Mouse (Mus musculus): Measurements from ENCODE around the gene Dlx2. TPM values are rescaled to one million over a fixed set of nuclear protein-coding genes. Genes with fewer than 3 reads are reported as not detected.

Gene Dlx2
- polyA plus RNA-seq, 1 experiment: not detected

DNA sequence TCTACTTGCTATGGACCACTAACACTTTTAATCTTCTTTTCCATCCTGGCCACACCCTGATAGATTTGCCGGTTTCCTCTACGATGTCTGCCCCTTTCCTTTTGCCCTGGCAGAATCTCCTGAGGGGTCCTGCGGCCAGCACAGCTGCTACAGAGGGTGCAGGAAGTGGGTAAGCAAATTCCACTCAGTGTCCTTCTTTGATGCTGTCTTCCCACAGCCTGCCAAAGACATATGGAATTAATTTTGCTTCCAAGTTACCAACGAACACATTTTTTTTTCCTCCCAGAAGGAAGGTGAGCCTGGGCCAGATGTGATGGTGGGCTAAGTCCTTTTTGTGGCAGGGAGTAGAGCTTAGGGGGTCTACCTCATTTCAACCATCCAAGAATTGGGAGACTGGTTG, 27.2 kb upstream of the Dlx2 start:
- no peaks in the 10 kb centered on the region; the same call in 1 of the 2 replicates for H3K9me3 ChIP-seq (replicated peaks; ENCODE audit: control insufficient read depth, insufficient read depth, low read length, poor library complexity, severe bottlenecking)
- no peak for TF ChIP-seq EP300 (IDR thresholded peaks at IDR 0.05; ENCODE audit: insufficient read depth, low read depth, low read length)
- TF ChIP-seq POLR2A (IDR thresholded peaks at IDR 0.05; ENCODE audit: insufficient read depth, low read length): no peak
- TF ChIP-seq CTCF (IDR thresholded peaks at IDR 0.05; ENCODE audit: low read depth, low read length): no peak
- H3K9ac ChIP-seq (ENCODE audit: low read depth, poor library complexity, severe bottlenecking): no peak overlapping the region
- no peaks in the 10 kb centered on the region for H3K4me1 ChIP-seq (ENCODE audit: control insufficient read depth, insufficient read depth, low read length)
- no peaks in the 10 kb centered on the region for H3K27me3 ChIP-seq (ENCODE audit: control insufficient read depth, insufficient read depth, low read length, poor library complexity, severe bottlenecking)
- no peak overlapping the region for H3K4me3 ChIP-seq (ENCODE audit: low read depth, low read length)
- H3K36me3 ChIP-seq (ENCODE audit: control insufficient read depth, insufficient read depth, low read length, poor library complexity, severe bottlenecking): no peaks in the 10 kb centered on the region
- no peak overlapping the region for H3K27ac ChIP-seq (ENCODE audit: insufficient read depth, low read length)

DNA sequence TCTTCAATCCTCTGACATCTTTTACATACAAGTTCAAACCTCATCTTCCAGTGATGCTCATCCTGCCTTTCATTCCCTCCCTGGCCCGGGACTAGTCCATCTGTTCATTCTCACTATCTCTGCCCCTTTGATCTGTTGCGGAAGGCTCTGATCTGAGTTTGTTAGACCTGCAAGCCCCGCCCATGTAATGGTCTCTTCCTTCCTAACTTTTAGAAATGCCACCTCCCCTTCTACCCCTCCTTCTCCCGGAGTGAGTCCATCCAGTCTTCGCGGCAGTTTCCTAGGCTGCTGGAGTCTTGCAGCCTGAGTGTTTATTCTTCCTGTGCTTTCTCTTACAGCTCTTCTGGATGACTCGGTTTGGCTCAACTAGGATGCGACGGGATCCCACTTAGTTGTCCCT, 19.9 kb upstream of the Dlx2 start:
- no peak for TF ChIP-seq EP300 (IDR thresholded peaks at IDR 0.05; ENCODE audit: insufficient read depth, low read depth, low read length)
- TF ChIP-seq CTCF (IDR thresholded peaks at IDR 0.05; ENCODE audit: low read depth, low read length): no peak
- no peak for TF ChIP-seq POLR2A (IDR thresholded peaks at IDR 0.05; ENCODE audit: insufficient read depth, low read length)
- no peak overlapping the region for H3K9ac ChIP-seq (ENCODE audit: low read depth, poor library complexity, severe bottlenecking)
- no peaks in the 10 kb centered on the region for H3K27me3 ChIP-seq (ENCODE audit: control insufficient read depth, insufficient read depth, low read length, poor library complexity, severe bottlenecking)
- H3K27ac ChIP-seq (ENCODE audit: insufficient read depth, low read length): no peak overlapping the region
- H3K9me3 ChIP-seq (replicated peaks; ENCODE audit: control insufficient read depth, insufficient read depth, low read length, poor library complexity, severe bottlenecking): no peaks in the 10 kb centered on the region
- no peaks in the 10 kb centered on the region for H3K4me1 ChIP-seq (ENCODE audit: control insufficient read depth, insufficient read depth, low read length)
- no peaks in the 10 kb centered on the region for H3K36me3 ChIP-seq (ENCODE audit: control insufficient read depth, insufficient read depth, low read length, poor library complexity, severe bottlenecking)
- no peak overlapping the region for H3K4me3 ChIP-seq (ENCODE audit: low read depth, low read length)

DNA sequence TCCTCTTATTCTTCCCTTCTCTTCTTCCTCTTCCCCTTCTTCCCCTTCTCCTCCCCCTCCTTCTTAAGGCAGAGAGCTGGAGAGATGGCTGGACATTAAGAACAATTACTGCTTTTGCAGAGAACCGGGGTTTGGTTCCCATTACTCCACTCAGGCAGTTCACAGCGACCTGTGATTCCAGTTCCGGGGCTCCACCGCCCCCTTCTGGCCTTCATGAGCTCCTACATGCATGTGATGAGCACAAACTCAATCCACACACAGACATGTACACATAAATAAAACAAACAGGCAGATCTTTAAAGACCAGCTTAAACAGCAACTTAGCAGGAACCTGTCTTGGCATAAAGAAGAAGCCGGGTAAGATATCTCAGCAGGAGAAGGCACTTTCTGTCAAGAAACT, 9.5 kb upstream of the Dlx2 start:
- no peak overlapping the region for H3K9ac ChIP-seq (ENCODE audit: low read depth, poor library complexity, severe bottlenecking)
- no peaks in the 10 kb centered on the region; the same call in 1 of the 2 replicates for H3K27me3 ChIP-seq (ENCODE audit: control insufficient read depth, insufficient read depth, low read length, poor library complexity, severe bottlenecking)
- H3K9me3 ChIP-seq (replicated peaks; ENCODE audit: control insufficient read depth, insufficient read depth, low read length, poor library complexity, severe bottlenecking): peaks cover 3% of the 10 kb centered on the region; the same call in 1 of the 2 replicates
- no peak overlapping the region for H3K27ac ChIP-seq (ENCODE audit: insufficient read depth, low read length)
- TF ChIP-seq EP300 (IDR thresholded peaks at IDR 0.05; ENCODE audit: insufficient read depth, low read depth, low read length): no peak
- TF ChIP-seq POLR2A (IDR thresholded peaks at IDR 0.05; ENCODE audit: insufficient read depth, low read length): no peak
- TF ChIP-seq CTCF (IDR thresholded peaks at IDR 0.05; ENCODE audit: low read depth, low read length): peak; percentile 47
- H3K36me3 ChIP-seq (ENCODE audit: control insufficient read depth, insufficient read depth, low read length, poor library complexity, severe bottlenecking): no peaks in the 10 kb centered on the region
- H3K4me1 ChIP-seq (ENCODE audit: control insufficient read depth, insufficient read depth, low read length): no peaks in the 10 kb centered on the region
- H3K4me3 ChIP-seq (ENCODE audit: low read depth, low read length): no peak overlapping the region

DNA sequence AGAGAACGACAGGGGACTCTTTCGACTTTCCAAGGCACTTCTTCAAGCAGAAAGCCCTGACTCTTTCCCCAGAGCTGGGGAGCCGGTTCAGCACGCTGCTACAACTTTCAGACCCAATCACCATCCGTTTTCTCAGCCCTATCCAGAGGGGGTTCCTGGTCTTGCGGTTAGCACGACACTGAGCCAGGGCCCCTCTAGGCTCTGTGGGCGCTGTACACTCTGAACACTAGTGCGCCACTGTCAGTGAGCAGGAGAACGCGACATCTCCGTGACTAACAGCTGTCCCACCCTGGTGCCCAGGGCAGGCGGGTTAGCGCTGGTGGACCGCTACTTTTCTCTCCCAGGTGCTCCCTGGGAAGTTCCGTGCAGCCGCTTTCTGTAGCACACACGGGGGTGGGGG, 5.2 kb upstream of the Dlx2 start:
- no peak overlapping the region for H3K4me3 ChIP-seq (ENCODE audit: low read depth, low read length)
- no peaks in the 10 kb centered on the region for H3K9me3 ChIP-seq (replicated peaks; ENCODE audit: control insufficient read depth, insufficient read depth, low read length, poor library complexity, severe bottlenecking)
- no peaks in the 10 kb centered on the region; the same call in 1 of the 2 replicates for H3K27me3 ChIP-seq (ENCODE audit: control insufficient read depth, insufficient read depth, low read length, poor library complexity, severe bottlenecking)
- no peaks in the 10 kb centered on the region for H3K36me3 ChIP-seq (ENCODE audit: control insufficient read depth, insufficient read depth, low read length, poor library complexity, severe bottlenecking)
- no peaks in the 10 kb centered on the region for H3K4me1 ChIP-seq (ENCODE audit: control insufficient read depth, insufficient read depth, low read length)
- TF ChIP-seq EP300 (IDR thresholded peaks at IDR 0.05; ENCODE audit: insufficient read depth, low read depth, low read length) (no peak), POLR2A (IDR thresholded peaks at IDR 0.05; ENCODE audit: insufficient read depth, low read length) (no peak), CTCF (IDR thresholded peaks at IDR 0.05; ENCODE audit: low read depth, low read length) (no peak)
- no peak overlapping the region for H3K27ac ChIP-seq (ENCODE audit: insufficient read depth, low read length)
- H3K9ac ChIP-seq (ENCODE audit: low read depth, poor library complexity, severe bottlenecking): no peak overlapping the region

DNA sequence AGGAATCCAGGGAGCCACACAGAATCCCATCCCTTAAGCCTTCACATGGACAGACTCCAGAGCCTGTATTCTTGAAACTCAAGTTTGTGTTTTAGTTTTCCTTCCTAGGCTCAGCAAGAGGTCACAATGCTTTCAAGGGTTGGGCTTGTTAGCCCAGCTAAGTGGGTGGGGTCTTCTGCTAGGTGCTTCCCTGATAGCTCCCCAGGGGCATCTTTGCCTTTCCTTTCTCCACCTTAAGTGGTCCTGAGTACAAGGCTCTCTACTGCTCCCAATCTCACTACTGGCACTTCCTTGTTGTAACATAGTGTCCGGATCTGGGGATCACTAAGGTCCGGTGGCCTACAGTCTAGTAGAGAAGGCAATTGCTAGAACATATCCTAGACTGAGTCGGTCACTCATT, 3.8 kb upstream of the Dlx2 start:
- Histone ChIP-seq H3K9me3 (replicated peaks; ENCODE audit: control insufficient read depth, insufficient read depth, low read length, poor library complexity, severe bottlenecking) (no peaks in the 10 kb centered on the region), H3K9ac (ENCODE audit: low read depth, poor library complexity, severe bottlenecking) (no peak overlapping the region), H3K27me3 (ENCODE audit: control insufficient read depth, insufficient read depth, low read length, poor library complexity, severe bottlenecking) (peaks cover 5% of the 10 kb centered on the region), H3K36me3 (ENCODE audit: control insufficient read depth, insufficient read depth, low read length, poor library complexity, severe bottlenecking) (no peaks in the 10 kb centered on the region), H3K4me1 (ENCODE audit: control insufficient read depth, insufficient read depth, low read length) (no peaks in the 10 kb centered on the region), H3K27ac (ENCODE audit: insufficient read depth, low read length) (no peak overlapping the region), H3K4me3 (ENCODE audit: low read depth, low read length) (no peak overlapping the region)
- no peak for TF ChIP-seq POLR2A (IDR thresholded peaks at IDR 0.05; ENCODE audit: insufficient read depth, low read length)
- no peak for TF ChIP-seq EP300 (IDR thresholded peaks at IDR 0.05; ENCODE audit: insufficient read depth, low read depth, low read length)
- no peak for TF ChIP-seq CTCF (IDR thresholded peaks at IDR 0.05; ENCODE audit: low read depth, low read length)

DNA sequence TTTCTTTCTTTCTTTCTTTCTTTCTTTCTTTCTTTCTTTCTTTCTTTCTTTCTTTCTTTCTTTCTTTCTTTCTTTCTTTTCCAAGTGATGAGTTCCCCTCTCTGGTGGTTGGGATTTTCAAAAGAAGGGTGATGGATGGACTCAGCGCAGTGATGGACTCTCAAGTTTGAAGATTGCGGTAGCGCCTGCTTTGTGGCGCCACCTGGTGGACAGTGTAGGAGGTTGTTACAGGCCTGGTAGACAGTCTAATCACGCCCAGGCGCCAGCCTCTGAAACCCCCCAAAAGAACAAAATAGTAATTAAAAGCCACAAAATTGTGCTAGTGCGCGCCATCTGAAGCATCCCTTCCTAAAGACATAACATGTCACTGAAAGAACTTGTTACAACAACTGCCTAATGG, 1.3 kb upstream of the Dlx2 start:
- Histone ChIP-seq H3K4me1 (ENCODE audit: control insufficient read depth, insufficient read depth, low read length) (no peaks in the 10 kb centered on the region), H3K9me3 (replicated peaks; ENCODE audit: control insufficient read depth, insufficient read depth, low read length, poor library complexity, severe bottlenecking) (no peaks in the 10 kb centered on the region), H3K4me3 (ENCODE audit: low read depth, low read length) (no peak overlapping the region), H3K9ac (ENCODE audit: low read depth, poor library complexity, severe bottlenecking) (no peak overlapping the region), H3K36me3 (ENCODE audit: control insufficient read depth, insufficient read depth, low read length, poor library complexity, severe bottlenecking) (no peaks in the 10 kb centered on the region), H3K27me3 (ENCODE audit: control insufficient read depth, insufficient read depth, low read length, poor library complexity, severe bottlenecking) (peaks cover 23% of the 10 kb centered on the region), H3K27ac (ENCODE audit: insufficient read depth, low read length) (no peak overlapping the region)
- TF ChIP-seq CTCF (IDR thresholded peaks at IDR 0.05; ENCODE audit: low read depth, low read length) (peak; percentile 94), EP300 (IDR thresholded peaks at IDR 0.05; ENCODE audit: insufficient read depth, low read depth, low read length) (0 out of 2 replicates have a peak, but pooled peaks have one; percentile 17), POLR2A (IDR thresholded peaks at IDR 0.05; ENCODE audit: insufficient read depth, low read length) (no peak)
